Mouse (Mus musculus): ENCODE measurements around the gene Gm49387. TPM values are rescaled to one million over a fixed set of nuclear protein-coding genes. Genes with fewer than 3 reads are reported as not detected.

The Gm49387 gene
- polyA plus RNA-seq, 1 experiment: 0.32 TPM

DNA sequence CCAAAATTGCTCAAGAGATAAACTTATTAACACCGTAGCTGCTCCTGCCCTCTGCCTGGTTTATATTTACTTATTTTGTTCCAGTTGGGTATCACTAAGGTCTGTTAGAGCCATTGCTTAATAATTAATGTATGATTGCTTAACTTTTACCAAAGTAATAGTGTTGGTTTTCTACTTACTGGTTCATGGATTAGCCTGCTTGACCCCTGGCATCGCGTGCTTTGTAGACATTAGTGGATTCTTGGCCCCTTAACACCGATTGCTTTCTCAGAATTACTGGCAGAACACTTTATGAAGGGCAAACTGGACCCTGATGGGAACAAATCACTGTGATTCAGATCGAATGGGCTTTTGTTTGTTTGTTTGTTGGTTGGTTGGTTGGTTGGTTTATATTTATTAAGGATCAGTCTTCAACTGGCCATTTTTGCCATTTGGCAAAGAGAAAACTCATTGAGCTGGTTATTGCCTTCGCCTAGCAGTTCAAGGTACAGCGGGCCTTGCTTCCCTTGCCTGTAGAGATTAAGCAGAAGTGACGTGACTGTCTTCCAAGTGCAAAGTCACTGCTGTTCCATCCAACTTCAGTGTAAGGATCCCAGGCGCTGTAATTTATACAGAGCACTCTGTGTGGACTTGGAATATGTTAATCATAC is 953 bp upstream of the Gm49387 start:
- WGBS: 67% methylated on average over 9 of the region's 9 CpGs
- Histone ChIP-seq H3K27ac (ENCODE audit: insufficient read depth, low read length) (no peak overlapping the region), H3K4me1 (ENCODE audit: control insufficient read depth, insufficient read depth, insufficient read length) (peaks cover 2% of the 10 kb centered on the region; the same call in 1 of the 2 replicates), H3K4me3 (ENCODE audit: extremely low read depth, insufficient read depth, insufficient read length) (peak overlapping the region; percentile 80), H3K27me3 (ENCODE audit: control insufficient read depth, insufficient read depth, low read length) (no peaks in the 10 kb centered on the region), H3K36me3 (ENCODE audit: control insufficient read depth, insufficient read depth, low read length) (no peaks in the 10 kb centered on the region)
- DNase-seq (ENCODE audit: low read depth in 1 of 2, low spot score in 2 of 2): no peak
- TF ChIP-seq CTCF (IDR thresholded peaks at IDR 0.05; ENCODE audit: extremely low read depth, insufficient read depth, insufficient read length, insufficient replicate concordance) (no peak), POLR2A (IDR thresholded peaks at IDR 0.05; ENCODE audit: low read depth, low read length) (no peak)

DNA sequence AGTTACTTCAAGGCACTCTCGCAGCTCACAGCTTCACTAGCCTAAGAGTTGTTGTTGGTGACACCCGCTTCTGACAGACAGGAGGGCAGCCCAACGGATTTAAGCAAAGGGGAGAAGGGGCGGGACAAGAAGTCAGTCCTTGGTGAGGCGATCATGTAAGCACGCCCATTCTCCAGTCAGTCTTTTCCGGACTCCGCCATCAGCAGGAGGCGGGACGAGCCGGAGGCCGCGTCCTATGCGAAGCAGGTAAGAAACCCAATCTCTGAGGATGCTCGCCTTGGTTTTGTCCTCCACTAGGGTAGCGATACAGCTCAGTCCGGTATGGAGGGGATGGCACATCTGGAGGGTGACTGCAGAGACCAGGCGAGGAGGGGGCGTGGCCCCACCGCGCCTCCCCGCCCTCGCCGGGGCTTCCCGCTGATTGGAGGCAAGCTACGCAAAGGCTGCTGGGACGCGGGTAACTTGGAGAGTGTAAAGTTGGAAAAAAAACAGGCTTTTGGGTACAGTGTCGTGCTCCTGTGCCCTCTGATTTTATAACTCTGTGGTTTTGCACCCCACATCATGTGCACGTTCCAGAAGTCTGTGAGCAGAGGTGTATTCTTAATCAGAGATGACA is 320 bp upstream of the Gm49387 start, which contains the start of the genes Btd and Hacl1:
Gene Btd, plus strand, starts transcription at position 139 of the 616 bp plus-strand sequence.
Gene Hacl1, minus strand, starts transcription at position 397 of the 616 bp plus-strand sequence.
- H3K27me3 ChIP-seq (ENCODE audit: control insufficient read depth, insufficient read depth, low read length): no peaks in the 10 kb centered on the region
- peak; percentile 89 to 93 for DNase-seq (ENCODE audit: low read depth in 1 of 2, low spot score in 2 of 2)
- peak within 1 kb of the TSS; percentile 80 for H3K4me3 ChIP-seq (ENCODE audit: extremely low read depth, insufficient read depth, insufficient read length)
- peaks cover 2% of the 10 kb centered on the region; the same call in 1 of the 2 replicates for H3K4me1 ChIP-seq (ENCODE audit: control insufficient read depth, insufficient read depth, insufficient read length)
- H3K36me3 ChIP-seq (ENCODE audit: control insufficient read depth, insufficient read depth, low read length): no peaks in the 10 kb centered on the region
- WGBS: under 1% methylated on average over 30 of the region's 30 CpGs
- TF ChIP-seq POLR2A (IDR thresholded peaks at IDR 0.05; ENCODE audit: low read depth, low read length) (peak; percentile 13; the same call in 1 of the 2 replicates), CTCF (IDR thresholded peaks at IDR 0.05; ENCODE audit: extremely low read depth, insufficient read depth, insufficient read length, insufficient replicate concordance) (no peak)
- H3K27ac ChIP-seq (ENCODE audit: insufficient read depth, low read length): peak within 1 kb of the TSS; percentile 87

DNA sequence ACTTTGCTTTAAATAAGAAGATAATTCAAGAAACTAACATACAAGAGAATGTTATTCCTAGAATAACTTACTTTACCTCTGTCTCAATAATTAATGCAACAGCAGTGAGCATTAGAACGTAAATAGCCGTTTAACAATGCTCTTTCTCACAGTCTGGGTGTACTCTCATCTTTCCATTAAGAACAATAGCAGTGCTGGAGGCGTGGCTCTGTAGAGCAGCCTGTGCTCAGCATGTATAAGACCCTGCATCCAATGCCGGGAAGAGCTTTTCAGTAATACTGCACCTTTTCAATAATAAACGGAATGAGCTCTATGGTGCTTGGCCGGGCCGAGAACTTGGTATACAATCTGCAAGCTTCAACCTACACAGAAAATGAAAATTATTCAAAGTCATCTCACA is 10.0 kb downstream of the Gm49387 start:
- H3K27ac ChIP-seq (ENCODE audit: insufficient read depth, low read length): no peak overlapping the region
- H3K36me3 ChIP-seq (ENCODE audit: control insufficient read depth, insufficient read depth, low read length): no peaks in the 10 kb centered on the region; the same call in 1 of the 2 replicates
- H3K4me1 ChIP-seq (ENCODE audit: control insufficient read depth, insufficient read depth, insufficient read length): no peaks in the 10 kb centered on the region
- H3K4me3 ChIP-seq (ENCODE audit: extremely low read depth, insufficient read depth, insufficient read length): no peak overlapping the region
- no peaks in the 10 kb centered on the region for H3K27me3 ChIP-seq (ENCODE audit: control insufficient read depth, insufficient read depth, low read length)
- TF ChIP-seq CTCF (IDR thresholded peaks at IDR 0.05; ENCODE audit: extremely low read depth, insufficient read depth, insufficient read length, insufficient replicate concordance) (no peak), POLR2A (IDR thresholded peaks at IDR 0.05; ENCODE audit: low read depth, low read length) (no peak)
- no peak for DNase-seq (ENCODE audit: low read depth in 1 of 2, low spot score in 2 of 2)
- WGBS: 90% methylated on average over 7 of the region's 7 CpGs

DNA sequence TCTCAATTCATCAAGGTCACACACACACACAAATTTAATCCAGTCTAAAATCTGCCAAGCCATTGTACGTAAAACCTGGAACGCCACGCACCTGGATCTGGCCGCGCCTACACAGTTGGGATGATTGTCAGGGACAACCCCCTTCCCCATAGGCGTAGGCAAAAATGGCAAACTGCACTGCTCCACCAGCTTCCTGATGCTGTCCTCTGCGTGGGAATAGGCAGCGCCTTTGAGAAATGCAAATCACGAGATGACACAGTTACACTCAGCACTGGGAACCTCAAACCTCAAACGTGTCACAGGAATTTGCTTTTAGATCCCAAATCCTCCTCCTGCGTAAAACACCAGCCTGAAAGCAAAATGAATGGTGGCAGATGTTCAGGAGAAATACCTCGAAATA is 17.9 kb downstream of the Gm49387 start:
- H3K27ac ChIP-seq (ENCODE audit: insufficient read depth, low read length): no peak overlapping the region
- DNase-seq (ENCODE audit: low read depth in 1 of 2, low spot score in 2 of 2): no peak
- WGBS: 89% methylated on average over 12 of the region's 12 CpGs
- H3K36me3 ChIP-seq (ENCODE audit: control insufficient read depth, insufficient read depth, low read length): peaks cover 5% of the 10 kb centered on the region
- no peak overlapping the region for H3K4me3 ChIP-seq (ENCODE audit: extremely low read depth, insufficient read depth, insufficient read length)
- no peaks in the 10 kb centered on the region for H3K4me1 ChIP-seq (ENCODE audit: control insufficient read depth, insufficient read depth, insufficient read length)
- no peak for TF ChIP-seq POLR2A (IDR thresholded peaks at IDR 0.05; ENCODE audit: low read depth, low read length)
- no peak for TF ChIP-seq CTCF (IDR thresholded peaks at IDR 0.05; ENCODE audit: extremely low read depth, insufficient read depth, insufficient read length, insufficient replicate concordance)
- H3K27me3 ChIP-seq (ENCODE audit: control insufficient read depth, insufficient read depth, low read length): no peaks in the 10 kb centered on the region

DNA sequence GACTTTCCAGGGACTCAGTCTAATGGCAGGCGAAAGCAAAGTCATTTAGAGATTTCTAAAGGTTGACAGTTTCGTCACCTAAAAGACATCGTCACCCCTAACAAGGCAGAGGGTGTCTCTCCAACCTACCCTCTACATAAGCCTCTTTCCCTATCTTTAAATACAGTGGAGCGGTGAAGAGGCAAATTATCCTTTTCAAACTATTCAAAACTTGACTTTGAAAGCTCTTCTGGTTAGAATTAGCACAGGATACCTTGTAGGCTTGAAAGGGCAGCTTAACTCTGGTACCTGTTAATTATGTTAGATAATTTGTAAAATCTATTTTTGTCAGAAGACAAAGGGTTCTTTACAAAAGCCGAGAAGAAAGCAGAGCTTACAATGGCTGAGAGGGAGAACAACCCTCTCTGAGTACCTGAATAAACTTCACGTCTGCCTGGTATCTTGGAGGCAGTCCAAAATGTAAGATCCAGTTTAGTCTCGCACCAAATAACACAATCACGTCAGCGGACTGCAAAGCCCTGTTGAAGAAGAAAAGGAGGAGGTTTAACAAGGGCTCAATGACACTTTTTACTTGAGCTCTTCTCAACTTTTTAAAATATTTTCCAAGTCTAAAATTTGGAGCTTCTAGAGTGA is 20.0 kb downstream of the Gm49387 start:
- H3K4me3 ChIP-seq (ENCODE audit: extremely low read depth, insufficient read depth, insufficient read length): no peak overlapping the region
- no peak for DNase-seq (ENCODE audit: low read depth in 1 of 2, low spot score in 2 of 2)
- H3K36me3 ChIP-seq (ENCODE audit: control insufficient read depth, insufficient read depth, low read length): peaks cover 8% of the 10 kb centered on the region
- H3K27ac ChIP-seq (ENCODE audit: insufficient read depth, low read length): no peak overlapping the region
- no peak for TF ChIP-seq CTCF (IDR thresholded peaks at IDR 0.05; ENCODE audit: extremely low read depth, insufficient read depth, insufficient read length, insufficient replicate concordance)
- no peak for TF ChIP-seq POLR2A (IDR thresholded peaks at IDR 0.05; ENCODE audit: low read depth, low read length)
- H3K27me3 ChIP-seq (ENCODE audit: control insufficient read depth, insufficient read depth, low read length): no peaks in the 10 kb centered on the region
- H3K4me1 ChIP-seq (ENCODE audit: control insufficient read depth, insufficient read depth, insufficient read length): no peaks in the 10 kb centered on the region
- 91% methylated on average over 9 of the region's 9 CpGs for WGBS

DNA sequence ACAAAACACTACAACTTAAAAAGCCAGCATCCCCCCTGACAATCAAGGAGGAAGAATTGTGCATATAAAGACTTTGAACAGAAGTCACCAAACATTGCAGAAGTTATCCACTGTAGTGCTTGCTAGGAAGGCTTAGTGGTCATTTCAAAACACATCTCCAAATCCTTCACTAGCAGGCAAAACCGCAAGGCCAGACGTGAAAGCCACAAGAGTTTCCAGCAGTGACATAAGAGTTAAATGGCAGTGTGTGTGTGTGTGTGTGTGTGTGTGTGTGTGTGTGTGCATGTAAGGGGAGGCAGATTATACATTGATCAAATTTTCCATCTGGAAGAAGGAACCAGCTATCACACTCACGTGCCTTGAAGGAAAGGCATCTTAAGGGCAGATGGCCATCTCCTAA is 22.7 kb downstream of the Gm49387 start:
- H3K27ac ChIP-seq (ENCODE audit: insufficient read depth, low read length): no peak overlapping the region
- no peak for TF ChIP-seq CTCF (IDR thresholded peaks at IDR 0.05; ENCODE audit: extremely low read depth, insufficient read depth, insufficient read length, insufficient replicate concordance)
- no peak for TF ChIP-seq POLR2A (IDR thresholded peaks at IDR 0.05; ENCODE audit: low read depth, low read length)
- H3K4me1 ChIP-seq (ENCODE audit: control insufficient read depth, insufficient read depth, insufficient read length): no peaks in the 10 kb centered on the region
- H3K4me3 ChIP-seq (ENCODE audit: extremely low read depth, insufficient read depth, insufficient read length): no peak overlapping the region
- WGBS: 69% methylated on average over 3 of the region's 3 CpGs
- no peaks in the 10 kb centered on the region for H3K27me3 ChIP-seq (ENCODE audit: control insufficient read depth, insufficient read depth, low read length)
- peaks cover 9% of the 10 kb centered on the region for H3K36me3 ChIP-seq (ENCODE audit: control insufficient read depth, insufficient read depth, low read length)
- DNase-seq (ENCODE audit: low read depth in 1 of 2, low spot score in 2 of 2): no peak
